ENCODE assay signal across 8 mouse cellular contexts in the genomic region with DNA sequence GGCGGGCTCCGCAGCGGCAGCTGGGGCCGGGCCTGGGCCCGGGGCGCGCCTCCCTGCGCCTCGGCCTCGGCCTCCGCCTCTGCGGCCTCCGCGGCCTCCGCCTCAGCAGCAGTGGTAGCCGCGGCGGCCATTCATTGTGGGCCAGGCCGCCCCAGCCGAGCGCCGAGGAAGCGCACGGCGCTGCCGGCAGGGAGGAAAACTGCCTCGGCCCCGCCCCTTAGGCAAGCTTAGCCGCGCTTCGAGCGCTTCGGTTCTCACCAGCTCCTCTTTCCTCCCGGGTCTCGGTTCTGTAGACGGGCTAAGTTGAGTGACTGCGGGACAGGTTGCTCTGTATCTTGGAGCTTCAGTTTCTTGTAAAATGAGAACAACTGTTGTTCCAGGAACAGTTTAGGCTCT. TPM values are rescaled to one million over a fixed set of nuclear protein-coding genes. Genes with fewer than 3 reads are reported as not detected.
DNase-seq lines count a peak whose midpoint lies in the region; ATAC-seq and TF ChIP-seq lines count a peak whose summit lies in the region.

Gene Nacc1 (minus strand): TSS at position 158 of the 396 bp plus-strand sequence.

- peak; percentile 82 for ATAC-seq in embryonic facial prominence, embryonic 15.5 days (ENCODE audit: insufficient number of reproducible peaks, low FRiP score, low TSS enrichment, low read depth)
- ATAC-seq in kidney, embryonic 15.5 days (replicated peaks; ENCODE audit: low FRiP score): peak; percentile 81
- ATAC-seq in monocyte, adult 5-6 weeks (replicated peaks; ENCODE audit: insufficient number of reproducible peaks, low FRiP score, low TSS enrichment, poor library complexity, severe bottlenecking): peak; percentile 84
- ATAC-seq in stomach, embryonic 14.5 days (ENCODE audit: insufficient number of reproducible peaks, insufficient read depth, low FRiP score, low read depth): peak; percentile 78

- peak within 1 kb of the TSS; percentile 99 for H3K4me3 ChIP-seq in embryonic facial prominence, embryonic 15.5 days (replicated peaks)
- H3K4me3 ChIP-seq in heart, embryonic 10.5 days: peak within 1 kb of the TSS; percentile 99
- peak within 1 kb of the TSS; percentile 99 for H3K4me3 ChIP-seq in kidney, embryonic 15.5 days (replicated peaks)
- H3K4me3 ChIP-seq in liver, adult 2 months (ENCODE audit: insufficient read depth, low read depth, low read length): peak within 1 kb of the TSS; percentile 85
- peak within 1 kb of the TSS; percentile 99 for H3K4me3 ChIP-seq in stomach, embryonic 14.5 days (ENCODE audit: low read depth, low read length)

- peak; percentile 26; the same call in 1 of the 2 replicates for TF ChIP-seq CTCF in liver, adult 2 months (IDR thresholded peaks at IDR 0.05; ENCODE audit: low read depth, low read length)

- H3K4me1 ChIP-seq in embryonic facial prominence, embryonic 15.5 days: peaks cover 53% of the 10 kb centered on the region
- peaks cover 61% of the 10 kb centered on the region for H3K4me1 ChIP-seq in heart, embryonic 10.5 days
- peaks cover 55% of the 10 kb centered on the region for H3K4me1 ChIP-seq in kidney, embryonic 15.5 days
- H3K4me1 ChIP-seq in liver, adult 2 months (ENCODE audit: control insufficient read depth, insufficient read depth, low read length): peaks cover 17% of the 10 kb centered on the region
- peaks cover 31% of the 10 kb centered on the region for H3K4me1 ChIP-seq in stomach, embryonic 14.5 days (ENCODE audit: control insufficient read depth, insufficient read depth, low read length)

- under 1% methylated on average over 36 of the region's 37 CpGs for WGBS in embryonic facial prominence, embryonic 15.5 days
- under 1% methylated on average over 36 of the region's 37 CpGs for WGBS in heart, embryonic 10.5 days
- under 1% methylated on average over 35 of the region's 37 CpGs for whole genome bisulfite sequencing in kidney, embryonic 15.5 days
- under 1% methylated on average over 34 of the region's 37 CpGs for WGBS in liver, adult 2 months
- WGBS in stomach, embryonic 14.5 days: 0% methylated on average over 28 of the region's 37 CpGs

- peak within 1 kb of the TSS; percentile 97 for H3K9ac ChIP-seq in embryonic facial prominence, embryonic 15.5 days
- peak within 1 kb of the TSS; percentile 99 for H3K9ac ChIP-seq in kidney, embryonic 15.5 days
- peak within 1 kb of the TSS; percentile 88 for H3K9ac ChIP-seq in liver, adult 2 months (ENCODE audit: low read depth, low read length)
- peak within 1 kb of the TSS; percentile 96 for H3K9ac ChIP-seq in stomach, embryonic 14.5 days (replicated peaks; ENCODE audit: low read depth, low read length)

- peak; percentile 91 for DNase-seq in A20 (ENCODE audit: low read depth, low spot score)
- DNase-seq in adrenal gland, postnatal 36 days: peak; percentile 94 to 97
- peak; percentile 94 for DNase-seq in heart, embryonic 10.5 days (ENCODE audit: low spot score)
- DNase-seq in liver, adult 2 months (ENCODE audit: extremely low read depth, low read depth, low spot score): peak; percentile 77

- TF ChIP-seq POLR2A in liver, adult 2 months (IDR thresholded peaks at IDR 0.05; ENCODE audit: extremely low read depth, insufficient read depth, low read length): 0 out of 2 replicates have a peak, but pooled peaks have one; percentile 39

- no peaks in the 10 kb centered on the region for H3K9me3 ChIP-seq in embryonic facial prominence, embryonic 15.5 days (replicated peaks)
- H3K9me3 ChIP-seq in heart, embryonic 10.5 days: no peaks in the 10 kb centered on the region
- H3K9me3 ChIP-seq in kidney, embryonic 15.5 days (replicated peaks): no peaks in the 10 kb centered on the region
- H3K9me3 ChIP-seq in stomach, embryonic 14.5 days (ENCODE audit: control insufficient read depth, low read depth, low read length): no peaks in the 10 kb centered on the region

- H3K79me2 ChIP-seq in liver, adult 2 months (ENCODE audit: control insufficient read depth, insufficient read depth, low read length): peaks cover 31% of the 10 kb centered on the region

- peak within 1 kb of the TSS; percentile 93 for H3K4me2 ChIP-seq in embryonic facial prominence, embryonic 15.5 days (replicated peaks)
- peak within 1 kb of the TSS; percentile 90 for H3K4me2 ChIP-seq in kidney, embryonic 15.5 days
- peak within 1 kb of the TSS; percentile 88 for H3K4me2 ChIP-seq in stomach, embryonic 14.5 days (replicated peaks; ENCODE audit: low read depth, low read length)

- H3K27ac ChIP-seq in embryonic facial prominence, embryonic 15.5 days (replicated peaks): peak within 1 kb of the TSS; percentile 93
- peak within 1 kb of the TSS; percentile 100 for H3K27ac ChIP-seq in heart, embryonic 10.5 days
- peak within 1 kb of the TSS; percentile 95 for H3K27ac ChIP-seq in kidney, embryonic 15.5 days
- peak within 1 kb of the TSS; percentile 49; the same call in 1 of the 2 replicates for H3K27ac ChIP-seq in liver, adult 2 months (replicated peaks; ENCODE audit: insufficient read depth, low read depth, low read length)
- peak within 1 kb of the TSS; percentile 96 for H3K27ac ChIP-seq in stomach, embryonic 14.5 days (ENCODE audit: low read length)

- H3K36me3 ChIP-seq in embryonic facial prominence, embryonic 15.5 days: peaks cover 22% of the 10 kb centered on the region
- peaks cover 32% of the 10 kb centered on the region for H3K36me3 ChIP-seq in heart, embryonic 10.5 days
- peaks cover 30% of the 10 kb centered on the region for H3K36me3 ChIP-seq in kidney, embryonic 15.5 days
- H3K36me3 ChIP-seq in liver, adult 2 months (ENCODE audit: control insufficient read depth, insufficient read depth, low read length): peaks cover 4% of the 10 kb centered on the region
- peaks cover 18% of the 10 kb centered on the region for H3K36me3 ChIP-seq in stomach, embryonic 14.5 days (ENCODE audit: control insufficient read depth, insufficient read depth, low read length)

- no peaks in the 10 kb centered on the region for H3K27me3 ChIP-seq in embryonic facial prominence, embryonic 15.5 days
- no peaks in the 10 kb centered on the region for H3K27me3 ChIP-seq in heart, embryonic 10.5 days (ENCODE audit: insufficient read depth, poor library complexity, severe bottlenecking)
- no peaks in the 10 kb centered on the region for H3K27me3 ChIP-seq in kidney, embryonic 15.5 days
- H3K27me3 ChIP-seq in liver, adult 2 months (ENCODE audit: control insufficient read depth, insufficient read depth, low read length): no peaks in the 10 kb centered on the region
- H3K27me3 ChIP-seq in stomach, embryonic 14.5 days (ENCODE audit: control insufficient read depth, insufficient read depth, low read length): no peaks in the 10 kb centered on the region

RNA-seq across cellular contexts. Expression of gene Nacc1, which starts in this region (rescaled TPM):
- 10 to 100 TPM; 73.9 to 80.0 TPM for total RNA-seq in adrenal gland, postnatal 36 days (2021)
- polyA plus RNA-seq in embryonic facial prominence, embryonic 15.5 days (2015; fragmentation: Nextera tagmentation; extraction: Ambion mirVana): 16.7 and 16.9 TPM in 2 replicates
- polyA plus RNA-seq in heart, embryonic 10.5 days (2016; fragmentation: Nextera tagmentation; extraction: Ambion mirVana): 22.2 and 25.0 TPM in 2 replicates
- 23.9 and 25.6 TPM in 2 replicates for polyA plus RNA-seq in kidney, embryonic 15.5 days (2015; fragmentation: Nextera tagmentation; extraction: Ambion mirVana)
- total RNA-seq in liver, adult 2 months (2014; rRNA removed): 5.3 and 8.0 TPM in 2 replicates
- 31.0 and 32.6 TPM in 2 replicates for polyA plus RNA-seq in liver, adult 2 months (2012; rRNA removed)
- total RNA-seq in monocyte, adult 5-6 weeks (2017): 29.0 to 50.5 TPM (median 36.3 TPM) in 3 replicates
- polyA plus RNA-seq in stomach, embryonic 14.5 days (2014; fragmentation: Nextera tagmentation; extraction: Ambion mirVana): 25.1 and 25.7 TPM in 2 replicates

Comparison
In these comparisons a context has a peak if more than half of its experiments do, and no peak if none do; other contexts are left out.
1. Peak in every context shown above with its lines: DNase-seq, ATAC-seq, H3K4me3 ChIP-seq and H3K27ac ChIP-seq.
2. H3K27ac ChIP-seq: peak in every context shown above with its lines; median percentile 100 in heart, embryonic 10.5 days; 96 in stomach, embryonic 14.5 days; 95 in kidney, embryonic 15.5 days; 93 in embryonic facial prominence, embryonic 15.5 days; 49 in liver, adult 2 months.